Mouse (Mus musculus): ENCODE measurements around the gene Elf2. TPM values are rescaled to one million over a fixed set of nuclear protein-coding genes. Genes with fewer than 3 reads are reported as not detected.
"Not testable (repeated sequence)": the region's sequence is repeated elsewhere in the genome, so short reads cannot be mapped to it uniquely, and the experiment has no call there.

Gene Elf2
- polyA plus RNA-seq, 1 experiment from 2014 or later, result 28.1 TPM

- Histone ChIP-seq H3K36me3 (ENCODE audit: control insufficient read depth, insufficient read depth, low read length) (peaks cover 8% of the 10 kb centered on the region; the same call in 1 of the 2 replicates), H3K27me3 (ENCODE audit: control insufficient read depth, insufficient read depth, low read length) (no peaks in the 10 kb centered on the region), H3K4me3 (ENCODE audit: low read depth, low read length) (no peak overlapping the region), H3K9me3 (ENCODE audit: control insufficient read depth, low read length) (no peaks in the 10 kb centered on the region), H3K27ac (ENCODE audit: low read depth, low read length) (no peak overlapping the region), H3K9ac (replicated peaks; ENCODE audit: low read depth, low read length) (no peak overlapping the region), H3K4me2 (ENCODE audit: low read depth, low read length) (no peak overlapping the region), H3K4me1 (ENCODE audit: control insufficient read depth, insufficient read depth, low read length) (no peaks in the 10 kb centered on the region)
- peak; percentile 74; the same call in 1 of the 2 replicates for ATAC-seq (ENCODE audit: low read depth)
- 75% methylated on average over 3 of the region's 3 CpGs for WGBS
Observed at GRCm38 (mm10) chr3:51326664-51327428, 13.6 kb downstream of the Elf2 start.

GRCm38 (mm10) chr3:51325475-51325874, 15.0 kb downstream of the Elf2 start:
- ATAC-seq (ENCODE audit: low read depth), result no peak
- Histone ChIP-seq H3K4me2 (ENCODE audit: low read depth, low read length) (no peak overlapping the region), H3K9me3 (ENCODE audit: control insufficient read depth, low read length) (no peaks in the 10 kb centered on the region), H3K4me1 (ENCODE audit: control insufficient read depth, insufficient read depth, low read length) (no peaks in the 10 kb centered on the region), H3K4me3 (ENCODE audit: low read depth, low read length) (no peak overlapping the region), H3K36me3 (ENCODE audit: control insufficient read depth, insufficient read depth, low read length) (peaks cover 8% of the 10 kb centered on the region; the same call in 1 of the 2 replicates), H3K27me3 (ENCODE audit: control insufficient read depth, insufficient read depth, low read length) (no peaks in the 10 kb centered on the region), H3K27ac (ENCODE audit: low read depth, low read length) (no peak overlapping the region), H3K9ac (replicated peaks; ENCODE audit: low read depth, low read length) (no peak overlapping the region)
- 90% methylated on average over 1 of the region's 1 CpGs for WGBS

GRCm38 (mm10) chr3:51323006-51323405, 17.5 kb downstream of the Elf2 start:
- ATAC-seq (ENCODE audit: low read depth), result no peak
- H3K27ac ChIP-seq (ENCODE audit: low read depth, low read length), result no peak overlapping the region
- 94% methylated on average over 14 of the region's 14 CpGs for WGBS
- H3K4me2 ChIP-seq (ENCODE audit: low read depth, low read length), result no peak overlapping the region
- peaks cover 8% of the 10 kb centered on the region; the same call in 1 of the 2 replicates for H3K36me3 ChIP-seq (ENCODE audit: control insufficient read depth, insufficient read depth, low read length)
- no peaks in the 10 kb centered on the region for H3K4me1 ChIP-seq (ENCODE audit: control insufficient read depth, insufficient read depth, low read length)
- no peak overlapping the region for H3K4me3 ChIP-seq (ENCODE audit: low read depth, low read length)
- no peak overlapping the region for H3K9ac ChIP-seq (replicated peaks; ENCODE audit: low read depth, low read length)
- no peaks in the 10 kb centered on the region for H3K9me3 ChIP-seq (ENCODE audit: control insufficient read depth, low read length)
- no peaks in the 10 kb centered on the region for H3K27me3 ChIP-seq (ENCODE audit: control insufficient read depth, insufficient read depth, low read length)

- Histone ChIP-seq H3K27ac (ENCODE audit: low read depth, low read length) (no peak overlapping the region), H3K36me3 (ENCODE audit: control insufficient read depth, insufficient read depth, low read length) (peaks cover 8% of the 10 kb centered on the region; the same call in 1 of the 2 replicates), H3K4me2 (ENCODE audit: low read depth, low read length) (no peak overlapping the region), H3K27me3 (ENCODE audit: control insufficient read depth, insufficient read depth, low read length) (no peaks in the 10 kb centered on the region), H3K9me3 (ENCODE audit: control insufficient read depth, low read length) (no peaks in the 10 kb centered on the region), H3K4me3 (ENCODE audit: low read depth, low read length) (no peak overlapping the region), H3K9ac (replicated peaks; ENCODE audit: low read depth, low read length) (0 out of 2 replicates have a peak overlapping the region, but pooled peaks have one; percentile 11), H3K4me1 (ENCODE audit: control insufficient read depth, insufficient read depth, low read length) (no peaks in the 10 kb centered on the region)
- 92% methylated on average over 7 of the region's 7 CpGs for WGBS
- ATAC-seq (ENCODE audit: low read depth), result no peak
Observed at GRCm38 (mm10) chr3:51322326-51322725, 18.1 kb downstream of the Elf2 start.

GRCm38 (mm10) chr3:51321141-51321540, 19.3 kb downstream of the Elf2 start:
- whole genome bisulfite sequencing, result 92% methylated on average over 5 of the region's 5 CpGs
- Histone ChIP-seq H3K9me3 (ENCODE audit: control insufficient read depth, low read length) (no peaks in the 10 kb centered on the region), H3K27ac (ENCODE audit: low read depth, low read length) (no peak overlapping the region), H3K36me3 (ENCODE audit: control insufficient read depth, insufficient read depth, low read length) (peaks cover 8% of the 10 kb centered on the region; the same call in 1 of the 2 replicates), H3K4me3 (ENCODE audit: low read depth, low read length) (no peak overlapping the region), H3K4me1 (ENCODE audit: control insufficient read depth, insufficient read depth, low read length) (no peaks in the 10 kb centered on the region), H3K9ac (replicated peaks; ENCODE audit: low read depth, low read length) (no peak overlapping the region), H3K4me2 (ENCODE audit: low read depth, low read length) (no peak overlapping the region), H3K27me3 (ENCODE audit: control insufficient read depth, insufficient read depth, low read length) (no peaks in the 10 kb centered on the region)
- no peak for ATAC-seq (ENCODE audit: low read depth)

GRCm38 (mm10) chr3:51318053-51318452, 22.4 kb downstream of the Elf2 start:
- H3K27me3 ChIP-seq (ENCODE audit: control insufficient read depth, insufficient read depth, low read length); H3K4me1 ChIP-seq (ENCODE audit: control insufficient read depth, insufficient read depth, low read length); H3K4me2 ChIP-seq (ENCODE audit: low read depth, low read length); H3K27ac ChIP-seq (ENCODE audit: low read depth, low read length); H3K9me3 ChIP-seq (ENCODE audit: control insufficient read depth, low read length); H3K9ac ChIP-seq (replicated peaks; ENCODE audit: low read depth, low read length); H3K4me3 ChIP-seq (ENCODE audit: low read depth, low read length); H3K36me3 ChIP-seq (ENCODE audit: control insufficient read depth, insufficient read depth, low read length); ATAC-seq (ENCODE audit: low read depth): not testable (repeated sequence)
- 93% methylated on average over 3 of the region's 3 CpGs for WGBS

- Histone ChIP-seq H3K4me2 (ENCODE audit: low read depth, low read length) (no peak overlapping the region), H3K36me3 (ENCODE audit: control insufficient read depth, insufficient read depth, low read length) (0 out of 2 replicates have a peak, but pooled peaks cover under 1% of the 10 kb centered on the region), H3K27ac (ENCODE audit: low read depth, low read length) (no peak overlapping the region), H3K4me3 (ENCODE audit: low read depth, low read length) (no peak overlapping the region), H3K4me1 (ENCODE audit: control insufficient read depth, insufficient read depth, low read length) (no peaks in the 10 kb centered on the region), H3K9ac (replicated peaks; ENCODE audit: low read depth, low read length) (no peak overlapping the region), H3K9me3 (ENCODE audit: control insufficient read depth, low read length) (no peaks in the 10 kb centered on the region), H3K27me3 (ENCODE audit: control insufficient read depth, insufficient read depth, low read length) (no peaks in the 10 kb centered on the region)
- no peak for ATAC-seq (ENCODE audit: low read depth)
- 86% methylated on average over 10 of the region's 10 CpGs for WGBS
Observed at GRCm38 (mm10) chr3:51316876-51317275, 23.6 kb downstream of the Elf2 start.

GRCm38 (mm10) chr3:51311638-51312037, 28.8 kb downstream of the Elf2 start:
- Histone ChIP-seq H3K27ac (ENCODE audit: low read depth, low read length) (no peak overlapping the region), H3K27me3 (ENCODE audit: control insufficient read depth, insufficient read depth, low read length) (no peaks in the 10 kb centered on the region), H3K9me3 (ENCODE audit: control insufficient read depth, low read length) (no peaks in the 10 kb centered on the region), H3K4me3 (ENCODE audit: low read depth, low read length) (no peak overlapping the region), H3K4me2 (ENCODE audit: low read depth, low read length) (no peak overlapping the region), H3K36me3 (ENCODE audit: control insufficient read depth, insufficient read depth, low read length) (peaks cover 3% of the 10 kb centered on the region; the same call in 1 of the 2 replicates), H3K9ac (replicated peaks; ENCODE audit: low read depth, low read length) (no peak overlapping the region), H3K4me1 (ENCODE audit: control insufficient read depth, insufficient read depth, low read length) (no peaks in the 10 kb centered on the region)
- WGBS, result 30% methylated on average over 9 of the region's 9 CpGs
- no peak for ATAC-seq (ENCODE audit: low read depth)

GRCm38 (mm10) chr3:51310098-51310497, 30.4 kb downstream of the Elf2 start:
- Histone ChIP-seq H3K4me1 (ENCODE audit: control insufficient read depth, insufficient read depth, low read length) (no peaks in the 10 kb centered on the region), H3K4me3 (ENCODE audit: low read depth, low read length) (no peak overlapping the region), H3K9me3 (ENCODE audit: control insufficient read depth, low read length) (no peaks in the 10 kb centered on the region), H3K27ac (ENCODE audit: low read depth, low read length) (peak overlapping the region; percentile 46; the same call in 1 of the 2 replicates), H3K4me2 (ENCODE audit: low read depth, low read length) (no peak overlapping the region), H3K27me3 (ENCODE audit: control insufficient read depth, insufficient read depth, low read length) (no peaks in the 10 kb centered on the region), H3K9ac (replicated peaks; ENCODE audit: low read depth, low read length) (no peak overlapping the region), H3K36me3 (ENCODE audit: control insufficient read depth, insufficient read depth, low read length) (peaks cover 3% of the 10 kb centered on the region; the same call in 1 of the 2 replicates)
- ATAC-seq (ENCODE audit: low read depth), result no peak
- WGBS, result 29% methylated on average over 7 of the region's 7 CpGs
